ENCODE assay signal across 26 mouse cellular contexts in the genomic region with DNA sequence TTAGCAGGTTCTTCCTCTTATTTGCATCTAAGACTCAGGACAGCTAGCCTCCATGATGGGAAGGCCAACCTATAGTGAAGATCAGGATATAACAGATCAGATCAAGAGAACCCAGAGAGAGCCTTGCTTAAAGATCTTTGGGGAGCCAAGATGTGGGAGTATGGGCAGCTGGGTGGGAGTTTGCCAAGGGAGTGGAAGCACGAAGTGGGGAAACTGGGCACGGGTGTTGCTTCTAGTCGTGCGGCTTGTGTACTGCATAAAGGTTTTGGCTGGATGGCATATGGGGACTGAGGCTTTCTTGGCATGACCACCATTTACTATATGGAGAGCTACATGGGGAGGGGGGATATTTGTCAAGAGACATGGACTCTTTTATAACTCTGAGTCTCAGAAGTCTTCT. TPM values are rescaled to one million over a fixed set of nuclear protein-coding genes. Genes with fewer than 3 reads are reported as not detected.
"Had no signal": no experiment of that assay in that cellular context is flagged by ENCODE, and none has a peak within 500 bp of the region (broad histone marks: within the 10 kb centered on the region; RNA-seq: fewer than 3 reads in every experiment).

No protein-coding gene starts in this region.

- H3K4me3 ChIP-seq: heart, adult 2 months; heart, embryonic 13.5 days; heart, embryonic 15.5 days; hindbrain, embryonic 13.5 days; hindbrain, embryonic 15.5 days; kidney, embryonic 15.5 days; limb, embryonic 13.5 days; limb, embryonic 15.5 days; liver, embryonic 12.5 days had no signal

- H3K27ac ChIP-seq: heart, adult 2 months; heart, embryonic 13.5 days; heart, embryonic 15.5 days; hindbrain, embryonic 13.5 days; hindbrain, embryonic 15.5 days; hindbrain, postnatal 0 days; kidney, embryonic 15.5 days; kidney, postnatal 0 days; limb, embryonic 13.5 days; limb, embryonic 15.5 days; liver, embryonic 12.5 days; liver, embryonic 14.5 days had no signal

- DNase-seq: forebrain, postnatal 0 days; gastrocnemius, postnatal 14 days; gastrocnemius, postnatal 36 days; heart, adult 11 months; heart, adult 2 months; heart, postnatal 14 days; heart, postnatal 36 days; kidney, adult 11 months; kidney, adult 2 months; kidney, adult 9 months; kidney, postnatal 14 days; kidney, postnatal 36 days; layer of hippocampus, postnatal 36 days; left cerebral cortex, postnatal 4 days had no signal

RNA-seq across cellular contexts. Expression of a gene that starts 44.4 kb away (rescaled TPM):
- total RNA-seq: hematopoietic stem cell, adult 5-6 weeks had no signal
